Mouse (Mus musculus) G1E (cell line): Measurements from ENCODE around the gene Mcm8. TPM values are rescaled to one million over a fixed set of nuclear protein-coding genes. Genes with fewer than 3 reads are reported as not detected.

ENCODE experiments used
- ATAC-seq: 2 replicates; pipeline ENCODE4 v1.8.0; 2016; ENCODE audit warnings: mild to moderate bottlenecking; ENCODE audit not compliant: insufficient number of reproducible peaks, poor library complexity, low FRiP score, severe bottlenecking; ENCODE audit errors: extremely low read depth
- DNase-seq: peaks from one replicate; pipeline ENCODE4 v3.0.0; 2012; ENCODE audit warnings: low spot score
- H3K27me3 ChIP-seq: 2 replicates; pipeline ENCODE4 v1.6.1; 2012; ENCODE audit warnings: mild to moderate bottlenecking, low read length, inconsistent platforms; ENCODE audit not compliant: insufficient read depth
- H3K36me3 ChIP-seq: replicated peaks from 2 replicates; pipeline ENCODE3; 2012; ENCODE audit warnings: mild to moderate bottlenecking, inconsistent platforms
- H3K4me1 ChIP-seq: 2 replicates; pipeline ENCODE4 v1.6.1; 2012; ENCODE audit warnings: low read depth, low read length, inconsistent platforms, mixed read lengths; ENCODE audit not compliant: insufficient read depth
- H3K4me3 ChIP-seq: 2 replicates; pipeline ENCODE4 v1.5.1; 2012; ENCODE audit warnings: low read depth, mild to moderate bottlenecking, inconsistent platforms, low read length, moderate library complexity, mixed read lengths
- H3K9me3 ChIP-seq: replicated peaks from 2 replicates; pipeline ENCODE4 v1.6.1; 2012; ENCODE audit warnings: inconsistent platforms
- CTCF ChIP-seq: IDR thresholded peaks from 2 replicates; pipeline ENCODE4 v1.5.1; 2012; ENCODE audit warnings: low read depth, low read length, inconsistent platforms, mixed read lengths
- GATA1 ChIP-seq: IDR thresholded peaks from 2 replicates; pipeline ENCODE4 v1.6.1; 2012; ENCODE audit warnings: borderline replicate concordance, low read length, inconsistent platforms, mixed read lengths
- GATA2 ChIP-seq: IDR thresholded peaks from 2 replicates; pipeline ENCODE4 v1.6.1; 2012; ENCODE audit warnings: low read depth, low read length, inconsistent platforms, borderline replicate concordance
- POLR2AphosphoS5 ChIP-seq: IDR thresholded peaks from 2 replicates; pipeline ENCODE4 v1.6.1; 2012; ENCODE audit warnings: low read depth, low read length, inconsistent platforms; ENCODE audit not compliant: insufficient replicate concordance
- TAL1 ChIP-seq: conservative IDR thresholded peaks from 2 replicates; pipeline ENCODE4 v1.6.1; 2012; ENCODE audit warnings: low read depth, low read length, inconsistent platforms, mixed read lengths
- polyA plus RNA-seq: library from polyadenylated mRNA; stranded (reverse); fragments of >175 nt; gene quantifications from 2 replicates; pipeline ENCODE4 v1.2.3, GENCODE M21; 2012
- total RNA-seq, 2 experiments: library from RNA; stranded (forward) in 1 of 2; stranded (reverse) in 1 of 2; fragments of 200-1000 nt in 1 of 2; fragments of >200 nt in 1 of 2; fragmentation: Nextera tagmentation in 1 of 2; gene quantifications; 2 replicates each; pipeline ENCODE4 v1.2.3; 2014 to 2017

Gene Mcm8
- total and polyA plus RNA-seq, 3 experiments = 3.2 to 35.7 (median 16.4) TPM

DNA sequence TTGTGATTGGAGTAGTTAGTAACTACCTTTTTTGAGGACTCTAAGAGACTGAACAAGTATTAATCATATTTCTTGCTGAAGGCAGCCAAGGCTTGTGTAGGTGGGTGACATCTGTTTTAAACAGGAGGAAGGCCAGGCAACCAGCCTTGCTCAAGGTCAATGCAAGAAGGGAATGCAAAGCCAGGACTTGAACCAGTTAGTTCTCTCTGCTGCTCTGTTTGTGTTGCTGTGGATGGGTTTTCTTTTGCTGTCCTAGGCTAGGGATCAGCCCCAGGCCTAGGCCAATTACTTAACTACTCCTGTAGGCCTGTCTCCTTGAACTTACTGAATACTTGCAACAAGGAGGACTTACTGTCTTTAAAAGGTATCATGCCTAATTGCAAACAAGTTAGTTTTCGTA, 37.1 kb downstream of the Mcm8 start:
- H3K36me3 ChIP-seq = peaks cover 73% of the 10 kb centered on the region
- no peaks in the 10 kb centered on the region for H3K27me3 ChIP-seq
- TF ChIP-seq GATA1 = no peak
- DNase-seq = no peak
- peaks cover 17% of the 10 kb centered on the region for H3K4me1 ChIP-seq
- ATAC-seq = no peak
- no peak overlapping the region for H3K4me3 ChIP-seq
- H3K9me3 ChIP-seq = no peaks in the 10 kb centered on the region

DNA sequence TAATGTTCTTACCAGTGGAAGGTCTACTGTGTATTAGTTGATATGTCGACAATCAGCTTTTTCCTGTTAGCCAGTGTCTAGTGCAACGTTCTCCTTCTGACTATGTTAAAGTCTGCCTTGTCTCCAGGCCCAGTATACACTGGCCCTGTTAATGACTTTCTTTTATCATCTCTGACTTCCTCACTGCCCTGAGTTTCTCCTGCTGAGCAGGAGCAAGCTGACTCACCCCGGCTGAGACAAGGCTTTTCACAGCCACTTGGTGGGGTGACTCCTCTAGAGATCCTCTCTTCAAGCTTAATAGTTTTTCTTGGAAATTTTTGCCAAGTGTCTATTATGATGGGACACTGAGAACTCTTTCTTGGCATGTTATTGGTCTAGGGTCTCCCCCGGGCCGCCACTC, 40.4 kb downstream of the Mcm8 start:
- no peak for DNase-seq
- no peaks in the 10 kb centered on the region for H3K9me3 ChIP-seq
- H3K4me1 ChIP-seq = peaks cover 8% of the 10 kb centered on the region; the same call in 1 of the 2 replicates
- ATAC-seq = no peak
- no peak overlapping the region for H3K4me3 ChIP-seq
- no peaks in the 10 kb centered on the region for H3K27me3 ChIP-seq
- H3K36me3 ChIP-seq = peaks cover 67% of the 10 kb centered on the region
- TF ChIP-seq GATA1 = no peak
- TF ChIP-seq CTCF = no peak
- TF ChIP-seq GATA2 = no peak

DNA sequence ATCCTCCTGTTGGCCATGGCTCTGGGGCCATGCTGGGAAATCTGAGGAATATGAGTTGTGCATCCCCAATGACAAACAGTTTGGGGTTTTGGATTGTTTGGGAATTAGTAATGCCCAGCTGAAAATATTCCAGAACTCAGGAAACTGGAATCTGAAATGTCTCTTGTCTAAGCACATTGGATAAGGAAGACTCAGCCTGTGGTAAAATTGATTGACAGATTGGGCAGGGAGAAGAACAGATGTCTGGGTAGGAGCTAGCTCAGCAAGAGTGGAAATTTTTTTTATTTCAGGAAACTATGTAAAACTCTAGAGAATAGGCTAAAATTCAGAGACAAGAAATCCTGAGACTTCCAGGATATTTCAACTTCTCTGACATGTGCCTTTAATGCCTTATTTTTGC, 44.5 kb downstream of the Mcm8 start:
- no peak overlapping the region for H3K4me3 ChIP-seq
- H3K9me3 ChIP-seq = no peaks in the 10 kb centered on the region
- peaks cover 63% of the 10 kb centered on the region for H3K36me3 ChIP-seq
- DNase-seq = no peak
- TF ChIP-seq GATA1 (no peak), POLR2AphosphoS5 (no peak), GATA2 (no peak), TAL1 (no peak), CTCF (no peak)
- no peak for ATAC-seq
- no peaks in the 10 kb centered on the region for H3K27me3 ChIP-seq
- no peaks in the 10 kb centered on the region for H3K4me1 ChIP-seq

GRCm38 (mm10) chr2:132861456-132861855, 45.5 kb downstream of the Mcm8 start:
- peaks cover 65% of the 10 kb centered on the region for H3K36me3 ChIP-seq
- H3K4me1 ChIP-seq = no peaks in the 10 kb centered on the region
- DNase-seq (no peak), ATAC-seq (no peak)
- no peaks in the 10 kb centered on the region for H3K9me3 ChIP-seq
- TF ChIP-seq CTCF = no peak
- no peak for TF ChIP-seq GATA1
- no peak for TF ChIP-seq TAL1
- no peak for TF ChIP-seq GATA2
- TF ChIP-seq POLR2AphosphoS5 = no peak
- no peaks in the 10 kb centered on the region for H3K27me3 ChIP-seq
- no peak overlapping the region for H3K4me3 ChIP-seq

GRCm38 (mm10) chr2:132863325-132863724, 47.4 kb downstream of the Mcm8 start:
- ATAC-seq (no peak), DNase-seq (no peak)
- Histone ChIP-seq H3K4me1 (no peaks in the 10 kb centered on the region), H3K27me3 (no peaks in the 10 kb centered on the region), H3K4me3 (no peak overlapping the region), H3K36me3 (peaks cover 71% of the 10 kb centered on the region), H3K9me3 (no peaks in the 10 kb centered on the region)
- TF ChIP-seq GATA1 = no peak
- no peak for TF ChIP-seq TAL1
- TF ChIP-seq POLR2AphosphoS5 = no peak
- no peak for TF ChIP-seq CTCF
- no peak for TF ChIP-seq GATA2

DNA sequence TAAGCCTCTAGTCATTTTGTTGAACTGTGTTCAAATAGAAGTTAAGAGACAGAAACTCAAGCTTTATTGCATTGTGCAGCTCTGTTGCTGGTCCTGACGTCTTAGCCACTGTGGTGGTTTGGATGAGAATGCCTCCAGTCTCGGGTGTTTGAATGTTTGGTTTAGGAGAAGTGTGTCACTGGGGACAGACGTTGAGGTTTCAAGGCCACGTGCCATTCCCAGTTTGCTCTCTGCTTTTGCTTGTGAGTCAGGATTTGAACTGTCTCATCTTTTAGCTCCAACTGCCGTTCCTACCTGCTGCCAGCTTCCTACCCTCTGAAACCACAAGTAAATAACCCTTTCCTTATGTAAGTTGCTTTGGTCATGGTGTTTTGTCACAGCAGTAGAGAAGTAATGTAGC, 51.6 kb downstream of the Mcm8 start:
- Histone ChIP-seq H3K27me3 (peaks cover 3% of the 10 kb centered on the region; the same call in 1 of the 2 replicates), H3K36me3 (peaks cover 42% of the 10 kb centered on the region), H3K4me3 (no peak overlapping the region), H3K4me1 (0 out of 2 replicates have a peak, but pooled peaks cover 2% of the 10 kb centered on the region), H3K9me3 (no peaks in the 10 kb centered on the region)
- DNase-seq (no peak), ATAC-seq (no peak)
- TF ChIP-seq CTCF (no peak), GATA1 (no peak), TAL1 (no peak), GATA2 (no peak), POLR2AphosphoS5 (no peak)

GRCm38 (mm10) chr2:132869682-132870081, 53.7 kb downstream of the Mcm8 start:
- Histone ChIP-seq H3K36me3 (peaks cover 27% of the 10 kb centered on the region), H3K4me1 (0 out of 2 replicates have a peak, but pooled peaks cover 2% of the 10 kb centered on the region)
- no peak for ATAC-seq

More at GRCm38 (mm10) chr2:132869682-132870081, 53.7 kb downstream of the Mcm8 start:
- H3K9me3 ChIP-seq = no peaks in the 10 kb centered on the region
- TF ChIP-seq GATA1 (no peak), TAL1 (no peak), POLR2AphosphoS5 (no peak), GATA2 (no peak), CTCF (no peak)
- DNase-seq = no peak
- peaks cover 3% of the 10 kb centered on the region; the same call in 1 of the 2 replicates for H3K27me3 ChIP-seq
- no peak overlapping the region for H3K4me3 ChIP-seq
